Mouse (Mus musculus) embryonic facial prominence, embryonic 13.5 days (tissue): Measurements from ENCODE around the gene Ciz1. TPM values are rescaled to one million over a fixed set of nuclear protein-coding genes. Genes with fewer than 3 reads are reported as not detected.

Source experiments
- ATAC-seq: fragments of 200-750 bp; cut with Nextera tagmentation; 2 replicates; pipeline ENCODE4 v1.8.0; 2017; ENCODE audit warnings: low read depth; ENCODE audit not compliant: insufficient number of reproducible peaks, insufficient read depth, low FRiP score, low TSS enrichment
- H3K27ac ChIP-seq: fragments of 300-500 bp; sonication (generic); 2 replicates; pipeline ENCODE4 v1.5.1; 2015; ENCODE audit warnings: moderate library complexity, mild to moderate bottlenecking, inconsistent platforms
- H3K27me3 ChIP-seq: fragments of 300-500 bp; sonication (generic); 2 replicates; pipeline ENCODE4 v1.6.1; 2015; ENCODE audit warnings: mild to moderate bottlenecking, inconsistent platforms
- H3K36me3 ChIP-seq: fragments of 300-500 bp; sonication (generic); 2 replicates; pipeline ENCODE4 v1.6.1; 2015; ENCODE audit warnings: mild to moderate bottlenecking, inconsistent platforms
- H3K4me1 ChIP-seq: fragments of 300-500 bp; sonication (generic); 2 replicates; pipeline ENCODE4 v1.6.1; 2015; ENCODE audit warnings: inconsistent platforms
- H3K4me2 ChIP-seq: fragments of 300-500 bp; sonication (generic); 2 replicates; pipeline ENCODE4 v1.6.1; 2015; ENCODE audit warnings: moderate library complexity, mild to moderate bottlenecking, inconsistent platforms
- H3K4me3 ChIP-seq: fragments of 300-500 bp; sonication (generic); 2 replicates; pipeline ENCODE4 v1.5.1; 2015; ENCODE audit warnings: mild to moderate bottlenecking, inconsistent platforms
- H3K9ac ChIP-seq: fragments of 300-500 bp; sonication (generic); 2 replicates; pipeline ENCODE4 v1.6.1; 2015; ENCODE audit warnings: mild to moderate bottlenecking, inconsistent platforms
- H3K9me3 ChIP-seq: fragments of 300-500 bp; sonication (generic); 2 replicates; pipeline ENCODE4 v1.6.1; 2016; ENCODE audit warnings: inconsistent platforms
- WGBS: fragments of 180-500 bp; shearing (Covaris S2); methylation state at CpG from one replicate; pipeline ENCODE4 v1.1.7; 2015; ENCODE audit warnings: mixed read lengths; 5-methylcytosine and 5-hydroxymethylcytosine counted together
- polyA plus RNA-seq: library from polyadenylated mRNA; unstranded; fragments of >200 nt; fragmentation: Nextera tagmentation; extraction: Ambion mirVana; gene quantifications from 2 replicates; pipeline ENCODE4 v1.2.1, GENCODE M21; 2015

Ciz1 gene
- polyA plus RNA-seq, 1 experiment from 2014 or later, result 54.2 TPM

DNA sequence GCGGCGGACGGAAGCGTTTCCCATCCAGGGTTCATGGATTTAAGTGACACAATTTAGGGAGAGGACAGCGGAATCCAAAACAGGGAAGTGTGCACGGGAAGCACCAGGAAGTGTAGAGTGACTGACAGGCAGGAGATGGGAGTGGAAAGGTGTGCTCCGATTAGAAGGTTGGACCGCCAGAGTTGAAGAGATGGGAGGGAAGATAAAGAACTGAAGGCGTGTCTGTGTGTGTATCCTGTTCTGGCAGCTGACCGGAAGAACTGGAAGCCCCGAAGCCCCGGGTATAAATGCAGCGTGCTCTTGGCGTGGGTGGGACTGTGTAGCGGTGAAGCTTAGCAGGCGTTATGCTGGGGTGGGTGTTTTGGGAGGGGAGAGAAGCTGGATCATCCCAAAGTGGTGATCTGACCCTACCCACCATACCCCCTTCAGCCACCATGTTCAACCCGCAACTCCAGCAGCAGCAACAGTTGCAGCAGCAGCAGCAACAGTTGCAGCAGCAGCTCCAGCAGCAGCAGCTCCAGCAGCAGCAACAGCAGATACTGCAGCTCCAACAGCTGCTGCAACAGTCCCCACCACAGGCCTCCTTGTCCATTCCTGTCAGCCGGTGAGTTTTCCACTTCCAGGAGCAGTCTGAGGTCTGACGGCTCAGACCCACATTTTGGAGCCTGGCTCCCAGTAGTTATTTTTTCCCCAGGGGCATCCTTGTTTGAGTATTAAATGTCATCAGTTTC is 11.4 kb downstream of the Ciz1 start:
- Histone ChIP-seq H3K9me3 (no peaks in the 10 kb centered on the region), H3K4me3 (peak overlapping the region; percentile 86), H3K4me2 (peak overlapping the region; percentile 77), H3K36me3 (peaks cover 41% of the 10 kb centered on the region), H3K27ac (peak overlapping the region; percentile 89), H3K27me3 (peaks cover 9% of the 10 kb centered on the region), H3K9ac (peak overlapping the region; percentile 92), H3K4me1 (peaks cover 26% of the 10 kb centered on the region)
- WGBS, result 5% methylated on average over 19 of the region's 19 CpGs
- 0 out of 2 replicates have a peak, but pooled peaks have one; percentile 3 for ATAC-seq

GRCm38 (mm10) chr2:32364121-32364520 is 12.0 kb downstream of the Ciz1 start:
- peak overlapping the region; percentile 92 for H3K9ac ChIP-seq
- H3K4me2 ChIP-seq, result peak overlapping the region; percentile 77
- no peak for ATAC-seq
- H3K27ac ChIP-seq, result no peak overlapping the region
- H3K27me3 ChIP-seq, result peaks cover 9% of the 10 kb centered on the region
- H3K36me3 ChIP-seq, result peaks cover 43% of the 10 kb centered on the region
- 85% methylated on average over 8 of the region's 8 CpGs for WGBS
- H3K4me1 ChIP-seq, result peaks cover 26% of the 10 kb centered on the region
- peak overlapping the region; percentile 86 for H3K4me3 ChIP-seq
- H3K9me3 ChIP-seq, result no peaks in the 10 kb centered on the region

- peaks cover 75% of the 10 kb centered on the region for H3K36me3 ChIP-seq
- no peak for ATAC-seq
- 95% methylated on average over 5 of the region's 5 CpGs for WGBS
These were observed 15.2 kb downstream of the Ciz1 start for GRCm38 (mm10) chr2:32367315-32367714.

DNA sequence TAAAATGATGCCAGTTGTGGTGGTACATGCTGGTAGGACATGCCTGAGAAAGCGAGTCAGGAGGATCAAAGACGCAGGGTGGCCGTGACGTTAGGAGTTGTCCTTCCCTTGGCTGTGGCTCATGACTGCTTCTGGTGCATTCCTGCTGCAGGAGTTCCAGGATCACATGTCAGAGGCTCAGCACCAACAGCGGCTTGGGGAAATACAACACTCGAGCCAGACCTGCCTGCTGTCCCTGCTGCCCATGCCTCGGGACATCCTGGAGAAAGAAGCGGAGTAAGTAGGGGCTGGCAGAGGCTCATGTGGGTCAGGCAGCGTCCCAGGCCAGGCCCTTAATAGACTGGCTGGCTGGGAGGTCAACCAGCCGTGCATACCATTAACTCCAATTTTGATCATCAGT is 22.1 kb downstream of the Ciz1 start:
- Histone ChIP-seq H3K27ac (no peak overlapping the region), H3K9me3 (no peaks in the 10 kb centered on the region), H3K4me2 (no peak overlapping the region), H3K4me3 (no peak overlapping the region), H3K4me1 (no peaks in the 10 kb centered on the region), H3K27me3 (no peaks in the 10 kb centered on the region), H3K36me3 (peaks cover 96% of the 10 kb centered on the region), H3K9ac (no peak overlapping the region; the same call in 1 of the 2 replicates)
- WGBS, result 79% methylated on average over 10 of the region's 10 CpGs
- no peak for ATAC-seq

More at GRCm38 (mm10) chr2:32367315-32367714, 15.2 kb downstream of the Ciz1 start:
- H3K9me3 ChIP-seq, result no peaks in the 10 kb centered on the region
- no peak overlapping the region for H3K4me2 ChIP-seq
- no peaks in the 10 kb centered on the region for H3K27me3 ChIP-seq
- H3K27ac ChIP-seq, result no peak overlapping the region
- no peak overlapping the region for H3K4me3 ChIP-seq
- peaks cover 11% of the 10 kb centered on the region for H3K4me1 ChIP-seq
- no peak overlapping the region for H3K9ac ChIP-seq

- H3K4me2 ChIP-seq, result no peak overlapping the region
- H3K36me3 ChIP-seq, result peaks cover 90% of the 10 kb centered on the region
- H3K4me3 ChIP-seq, result no peak overlapping the region
- 90% methylated on average over 13 of the region's 13 CpGs for WGBS
- H3K4me1 ChIP-seq, result no peaks in the 10 kb centered on the region
- H3K9ac ChIP-seq, result no peak overlapping the region
- no peaks in the 10 kb centered on the region for H3K9me3 ChIP-seq
- no peak for ATAC-seq
- no peak overlapping the region for H3K27ac ChIP-seq
- H3K27me3 ChIP-seq, result no peaks in the 10 kb centered on the region
These were observed 23.3 kb downstream of the Ciz1 start for GRCm38 (mm10) chr2:32375317-32375940.

DNA sequence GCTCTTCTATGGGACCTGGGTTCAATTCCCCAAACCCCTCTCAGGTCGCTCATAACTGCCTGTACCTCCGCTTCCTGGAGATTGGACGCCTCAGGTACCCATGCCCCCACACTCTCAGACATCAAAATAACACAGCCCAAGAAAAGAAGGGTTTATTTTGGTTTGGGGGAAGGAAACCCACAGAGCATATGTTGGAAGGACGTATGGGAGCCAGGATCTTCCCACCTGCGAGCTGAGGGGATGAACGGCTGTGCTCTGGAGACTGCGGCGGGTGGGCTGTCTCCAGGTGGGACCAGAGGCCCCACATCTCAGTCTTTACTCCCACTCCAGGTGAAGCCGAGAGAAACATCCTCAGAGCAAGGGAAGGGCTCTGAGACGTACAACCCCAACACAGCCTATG is 24.8 kb downstream of the Ciz1 start:
- Histone ChIP-seq H3K36me3 (peaks cover 74% of the 10 kb centered on the region), H3K9ac (no peak overlapping the region), H3K9me3 (no peaks in the 10 kb centered on the region), H3K4me2 (no peak overlapping the region), H3K27me3 (no peaks in the 10 kb centered on the region), H3K27ac (no peak overlapping the region), H3K4me3 (no peak overlapping the region), H3K4me1 (peaks cover 8% of the 10 kb centered on the region)
- 95% methylated on average over 10 of the region's 10 CpGs for WGBS
- no peak for ATAC-seq

DNA sequence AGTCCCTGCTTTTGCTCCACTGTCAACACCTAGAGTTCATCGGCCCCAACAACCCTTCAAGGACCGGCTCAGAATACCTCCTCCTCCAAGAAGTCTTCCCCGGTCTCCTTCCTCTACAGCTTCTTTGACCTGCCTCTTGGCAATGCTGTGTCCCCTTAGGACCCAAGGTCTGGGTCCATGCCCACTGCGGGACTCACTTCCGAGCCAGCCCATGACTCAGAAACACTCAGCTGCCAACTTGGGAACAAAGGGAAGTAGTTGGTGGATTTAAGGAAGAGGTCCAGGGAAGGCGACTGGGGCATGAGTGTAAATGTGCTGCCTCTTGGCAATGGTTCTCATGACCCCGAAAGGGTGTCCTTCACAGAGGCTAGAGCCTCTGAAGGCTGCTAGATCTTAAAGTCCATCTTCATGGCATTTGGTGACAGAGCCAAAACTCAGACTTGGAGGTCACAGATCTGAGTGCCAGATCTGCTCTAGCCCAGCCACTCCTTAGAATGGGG is 27.9 kb downstream of the Ciz1 start:
- Histone ChIP-seq H3K36me3 (peaks cover 47% of the 10 kb centered on the region), H3K9me3 (no peaks in the 10 kb centered on the region), H3K9ac (no peak overlapping the region), H3K4me3 (no peak overlapping the region), H3K27me3 (no peaks in the 10 kb centered on the region), H3K27ac (no peak overlapping the region), H3K4me2 (no peak overlapping the region), H3K4me1 (peaks cover 13% of the 10 kb centered on the region)
- WGBS, result 90% methylated on average over 7 of the region's 7 CpGs
- no peak for ATAC-seq

GRCm38 (mm10) chr2:32381141-32381774 is 29.1 kb downstream of the Ciz1 start:
- Histone ChIP-seq H3K27me3 (no peaks in the 10 kb centered on the region), H3K9ac (peak overlapping the region; percentile 73), H3K9me3 (no peaks in the 10 kb centered on the region), H3K4me2 (peak overlapping the region; percentile 97), H3K27ac (no peak overlapping the region), H3K4me3 (peak overlapping the region; percentile 69), H3K4me1 (peaks cover 13% of the 10 kb centered on the region), H3K36me3 (peaks cover 35% of the 10 kb centered on the region)
- WGBS, result 1% methylated on average over 27 of the region's 27 CpGs
- no peak for ATAC-seq

GRCm38 (mm10) chr2:32381775-32382223 is 29.7 kb downstream of the Ciz1 start, which contains the start of gene 1110008P14Rik:
TSS of gene 1110008P14Rik (minus strand) at chr2:32381938.
- Histone ChIP-seq H3K4me2 (peak within 1 kb of the TSS; percentile 97), H3K9ac (peak within 1 kb of the TSS; percentile 73), H3K27me3 (no peaks in the 10 kb centered on the region), H3K36me3 (peaks cover 29% of the 10 kb centered on the region), H3K4me1 (peaks cover 16% of the 10 kb centered on the region), H3K9me3 (no peaks in the 10 kb centered on the region), H3K4me3 (peak within 1 kb of the TSS; percentile 69), H3K27ac (no peak within 1 kb of the TSS)
- under 1% methylated on average over 44 of the region's 47 CpGs for WGBS
- ATAC-seq, result peak; percentile 82

DNA sequence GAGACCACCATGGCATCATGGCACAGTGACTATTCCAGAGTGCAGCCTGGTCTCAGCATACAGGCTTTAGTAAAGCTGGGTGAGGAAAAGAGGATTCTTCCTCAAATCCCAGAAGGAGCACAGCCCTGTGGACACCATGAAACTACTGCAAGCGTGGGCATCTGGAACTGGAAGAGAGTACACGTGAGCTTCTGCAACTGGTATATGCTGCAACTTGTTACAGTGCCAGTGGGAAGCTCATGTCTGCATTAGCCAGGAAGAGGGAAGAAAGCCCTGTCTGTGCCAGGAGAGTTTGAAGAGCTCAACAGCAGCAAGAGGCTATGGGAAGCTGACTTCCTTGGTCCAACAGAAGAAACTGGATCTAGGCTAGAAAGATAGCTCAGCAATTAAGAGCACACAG is 30.6 kb downstream of the Ciz1 start:
- no peak for ATAC-seq
- Histone ChIP-seq H3K36me3 (peaks cover 20% of the 10 kb centered on the region), H3K4me3 (0 out of 2 replicates have a peak overlapping the region, but pooled peaks have one; percentile 69), H3K9me3 (no peaks in the 10 kb centered on the region), H3K9ac (0 out of 2 replicates have a peak overlapping the region, but pooled peaks have one; percentile 73), H3K27me3 (no peaks in the 10 kb centered on the region), H3K27ac (no peak overlapping the region), H3K4me1 (peaks cover 16% of the 10 kb centered on the region), H3K4me2 (no peak overlapping the region)
- 83% methylated on average over 2 of the region's 2 CpGs for WGBS

DNA sequence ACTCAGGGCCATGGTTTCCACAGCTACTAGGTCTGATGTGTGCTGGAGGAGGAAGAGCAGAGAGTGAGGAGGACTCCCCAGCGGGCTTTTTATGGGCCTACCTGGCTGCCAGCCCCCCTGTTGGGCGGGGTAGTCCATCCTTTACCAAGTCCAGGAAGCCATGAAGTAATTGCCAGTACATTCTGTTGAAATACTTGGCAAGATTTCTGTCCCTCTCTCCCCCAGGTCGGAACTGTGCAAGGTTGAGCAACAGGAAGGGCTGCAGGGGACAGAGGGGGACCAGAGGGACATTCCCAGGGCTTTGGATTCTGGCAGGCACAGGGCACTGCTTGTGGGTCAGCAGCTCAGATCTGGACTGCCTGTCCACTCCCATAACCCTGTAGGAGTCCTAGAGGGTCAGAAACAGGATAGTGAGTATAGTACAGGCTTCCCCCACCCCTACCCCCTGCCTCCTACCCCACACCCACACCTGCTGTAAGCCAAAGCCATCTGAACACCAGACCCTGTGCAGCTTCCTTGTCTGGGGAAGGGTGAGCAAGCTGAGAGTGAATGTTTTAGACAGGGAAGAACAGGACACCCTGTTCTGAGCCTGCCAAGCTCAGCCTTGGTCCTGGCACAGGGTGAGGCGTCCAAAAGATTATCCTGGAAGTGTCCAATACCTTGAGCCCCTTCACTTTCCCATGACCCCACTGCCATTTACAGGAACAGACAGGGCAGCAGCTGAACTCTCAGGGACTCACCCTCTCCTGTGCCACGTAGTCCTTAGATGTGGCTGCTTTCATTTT is 35.8 kb downstream of the Ciz1 start, which contains the start of gene Lcn2:
Lcn2 (minus strand) TSS at position 547 of the 785 bp plus-strand sequence.
- Histone ChIP-seq H3K9me3 (no peaks in the 10 kb centered on the region), H3K4me1 (peaks cover 7% of the 10 kb centered on the region; the same call in 1 of the 2 replicates), H3K4me3 (no peak within 1 kb of the TSS), H3K27me3 (no peaks in the 10 kb centered on the region), H3K27ac (no peak within 1 kb of the TSS), H3K4me2 (no peak within 1 kb of the TSS), H3K9ac (peak within 1 kb of the TSS; percentile 32; the same call in 1 of the 2 replicates), H3K36me3 (no peaks in the 10 kb centered on the region)
- WGBS, result 64% methylated on average over 5 of the region's 5 CpGs
- ATAC-seq, result no peak
